Mouse (Mus musculus) forebrain, embryonic 13.5 days (tissue): ENCODE data around the gene Ino80. TPM values are rescaled to one million over a fixed set of nuclear protein-coding genes. Genes with fewer than 3 reads are reported as not detected.
A peak's percentile ranks its signal among the peaks of the same experiment; 100 is the strongest.

Source experiments
- ATAC-seq: fragments of 200-750 bp; cut with Nextera tagmentation; 2 replicates; pipeline ENCODE4 v1.8.0; 2017
- H3K27ac ChIP-seq: fragments of 300-500 bp; sonication (generic); 2 replicates; pipeline ENCODE4 v1.5.1; 2015; ENCODE audit warnings: inconsistent platforms, mild to moderate bottlenecking, moderate library complexity
- H3K27me3 ChIP-seq: fragments of 300-500 bp; sonication (generic); 2 replicates; pipeline ENCODE4 v1.6.1; 2015; ENCODE audit warnings: mild to moderate bottlenecking, inconsistent platforms
- H3K36me3 ChIP-seq: fragments of 300-500 bp; sonication (generic); 2 replicates; pipeline ENCODE4 v1.6.1; 2015; ENCODE audit warnings: mild to moderate bottlenecking, inconsistent platforms; ENCODE audit not compliant: poor library complexity, severe bottlenecking
- H3K4me1 ChIP-seq: fragments of 300-500 bp; sonication (generic); 2 replicates; pipeline ENCODE4 v1.6.1; 2015; ENCODE audit warnings: inconsistent platforms
- H3K4me2 ChIP-seq: fragments of 300-500 bp; sonication (generic); 2 replicates; pipeline ENCODE4 v1.6.1; 2015; ENCODE audit warnings: inconsistent platforms, mild to moderate bottlenecking, moderate library complexity
- H3K4me3 ChIP-seq: fragments of 300-500 bp; sonication (generic); 2 replicates; pipeline ENCODE4 v1.5.1; 2015; ENCODE audit warnings: mild to moderate bottlenecking, inconsistent platforms
- H3K9ac ChIP-seq: fragments of 300-500 bp; sonication (generic); 2 replicates; pipeline ENCODE4 v1.6.1; 2015; ENCODE audit warnings: mild to moderate bottlenecking, inconsistent platforms
- H3K9me3 ChIP-seq: fragments of 300-500 bp; sonication (generic); replicated peaks from 2 replicates; pipeline ENCODE4 v1.6.1; 2016; ENCODE audit warnings: inconsistent platforms
- WGBS: fragments of 180-500 bp; shearing (Covaris S2); methylation state at CpG from one replicate; pipeline ENCODE4 v1.1.7; 2015; 5-methylcytosine and 5-hydroxymethylcytosine counted together
- polyA plus RNA-seq: library from polyadenylated mRNA; unstranded; fragments of >200 nt; fragmentation: Nextera tagmentation; extraction: Ambion mirVana; gene quantifications from 2 replicates; pipeline ENCODE4 v1.2.1, GENCODE M21; 2015

Gene Ino80
- polyA plus RNA-seq, 1 experiment from 2014 or later: 4.1 TPM

DNA sequence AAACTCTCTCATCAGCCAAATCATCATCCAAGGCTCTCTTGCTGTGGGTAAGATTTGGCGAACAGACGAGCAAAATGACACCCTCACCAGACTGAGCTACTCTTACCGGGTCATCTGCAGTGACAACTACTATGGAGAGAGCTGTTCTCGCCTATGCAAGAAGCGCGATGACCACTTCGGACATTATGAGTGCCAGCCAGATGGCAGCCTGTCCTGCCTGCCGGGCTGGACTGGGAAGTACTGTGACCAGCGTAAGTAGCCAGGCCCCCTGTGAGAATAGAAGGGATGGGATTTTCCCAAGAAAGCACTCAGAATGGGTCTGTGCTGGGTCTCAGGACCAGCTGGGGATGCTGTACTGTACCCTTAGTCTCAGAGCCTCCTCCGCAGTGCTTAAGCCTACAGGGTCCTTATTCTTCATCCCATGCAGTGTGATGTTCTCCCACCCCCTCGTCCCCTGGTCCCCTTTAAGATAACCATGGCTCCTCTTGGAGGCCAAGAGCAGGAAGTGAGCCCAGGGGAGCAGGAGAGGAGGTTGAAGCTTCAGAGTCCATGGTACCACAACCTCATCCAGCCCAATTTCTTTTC is 149.5 kb downstream of the Ino80 start:
- Histone ChIP-seq H3K27ac (no peak overlapping the region), H3K27me3 (peaks cover 99% of the 10 kb centered on the region), H3K36me3 (no peaks in the 10 kb centered on the region), H3K9ac (no peak overlapping the region), H3K4me1 (peaks cover 61% of the 10 kb centered on the region), H3K9me3 (no peaks in the 10 kb centered on the region; the same call in 1 of the 2 replicates), H3K4me3 (peak overlapping the region; percentile 10; the same call in 1 of the 2 replicates), H3K4me2 (peak overlapping the region; percentile 15)
- 16% methylated on average over 11 of the region's 11 CpGs for WGBS
- ATAC-seq: no peak

DNA sequence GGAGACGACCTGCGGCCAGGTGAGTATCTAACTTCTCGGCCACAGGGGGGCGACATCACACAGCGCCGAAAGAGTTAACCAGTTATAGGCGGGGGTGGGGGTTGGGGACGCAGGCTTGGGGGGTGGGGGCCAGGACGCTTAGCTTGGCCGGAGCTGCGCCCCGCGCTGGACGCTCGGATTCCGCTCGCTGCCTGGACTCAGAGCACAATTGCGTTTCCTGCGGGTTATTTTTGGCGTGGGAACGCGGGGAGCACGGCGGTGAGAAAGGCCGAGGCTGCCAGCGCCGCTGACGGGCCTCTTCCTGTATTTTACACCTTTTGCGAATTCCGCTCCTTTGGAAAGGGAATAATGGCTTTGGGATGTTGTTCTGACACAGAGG is 150.4 kb downstream of the Ino80 start:
- H3K4me1 ChIP-seq: peaks cover 70% of the 10 kb centered on the region

DNA sequence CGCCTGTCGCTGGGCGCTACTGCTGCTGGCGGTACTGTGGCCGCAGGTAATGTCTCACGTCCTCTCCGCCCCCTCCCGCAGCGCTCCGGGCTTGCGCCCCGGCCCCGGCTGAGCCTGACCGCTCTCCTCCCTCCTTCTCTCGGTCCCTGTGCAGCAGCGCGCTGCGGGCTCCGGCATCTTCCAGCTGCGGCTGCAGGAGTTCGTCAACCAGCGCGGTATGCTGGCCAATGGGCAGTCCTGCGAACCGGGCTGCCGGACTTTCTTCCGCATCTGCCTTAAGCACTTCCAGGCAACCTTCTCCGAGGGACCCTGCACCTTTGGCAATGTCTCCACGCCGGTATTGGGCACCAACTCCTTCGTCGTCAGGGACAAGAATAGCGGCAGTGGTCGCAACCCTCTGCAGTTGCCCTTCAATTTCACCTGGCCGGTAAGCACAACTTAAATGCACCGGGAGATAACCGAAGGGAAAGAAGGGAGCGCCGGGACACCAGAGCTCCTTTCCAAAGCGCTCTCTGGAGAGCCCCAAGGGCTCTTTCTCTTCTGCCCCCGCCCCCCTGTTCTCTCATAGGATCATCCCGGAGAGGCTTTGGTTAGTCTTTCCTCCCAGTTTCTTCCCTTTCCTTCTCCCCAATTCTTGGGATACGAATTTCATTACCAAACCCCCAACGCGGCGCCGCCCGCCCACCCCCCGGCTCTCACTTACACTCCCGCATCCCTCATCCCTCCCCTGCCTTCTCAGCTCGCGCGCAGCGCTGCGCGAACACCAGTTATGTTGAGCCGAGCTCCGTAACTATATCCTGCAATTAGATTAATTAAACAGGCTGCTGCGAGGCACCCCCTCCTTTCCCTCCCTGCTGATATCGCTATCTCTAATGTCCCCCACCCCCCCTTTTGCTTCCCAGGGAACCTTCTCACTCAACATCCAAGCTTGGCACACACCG is 151.1 kb downstream of the Ino80 start:
- Histone ChIP-seq H3K36me3 (no peaks in the 10 kb centered on the region), H3K4me1 (peaks cover 77% of the 10 kb centered on the region), H3K9me3 (no peaks in the 10 kb centered on the region; the same call in 1 of the 2 replicates), H3K27me3 (peaks cover 99% of the 10 kb centered on the region), H3K27ac (no peak overlapping the region), H3K9ac (peak overlapping the region; percentile 62), H3K4me3 (peak overlapping the region; percentile 42), H3K4me2 (peak overlapping the region; percentile 77)
- no peak for ATAC-seq
- 1% methylated on average over 60 of the region's 61 CpGs for WGBS

More for the DNA sequence above, 150.4 kb downstream of the Ino80 start:
- ATAC-seq: no peak
- peak overlapping the region; percentile 56 for H3K9ac ChIP-seq
- H3K27me3 ChIP-seq: peaks cover 99% of the 10 kb centered on the region
- no peak overlapping the region for H3K27ac ChIP-seq
- peak overlapping the region; percentile 42 for H3K4me3 ChIP-seq
- WGBS: under 1% methylated on average over 30 of the region's 30 CpGs
- H3K36me3 ChIP-seq: no peaks in the 10 kb centered on the region
- no peaks in the 10 kb centered on the region; the same call in 1 of the 2 replicates for H3K9me3 ChIP-seq
- peak overlapping the region; percentile 77 for H3K4me2 ChIP-seq

DNA sequence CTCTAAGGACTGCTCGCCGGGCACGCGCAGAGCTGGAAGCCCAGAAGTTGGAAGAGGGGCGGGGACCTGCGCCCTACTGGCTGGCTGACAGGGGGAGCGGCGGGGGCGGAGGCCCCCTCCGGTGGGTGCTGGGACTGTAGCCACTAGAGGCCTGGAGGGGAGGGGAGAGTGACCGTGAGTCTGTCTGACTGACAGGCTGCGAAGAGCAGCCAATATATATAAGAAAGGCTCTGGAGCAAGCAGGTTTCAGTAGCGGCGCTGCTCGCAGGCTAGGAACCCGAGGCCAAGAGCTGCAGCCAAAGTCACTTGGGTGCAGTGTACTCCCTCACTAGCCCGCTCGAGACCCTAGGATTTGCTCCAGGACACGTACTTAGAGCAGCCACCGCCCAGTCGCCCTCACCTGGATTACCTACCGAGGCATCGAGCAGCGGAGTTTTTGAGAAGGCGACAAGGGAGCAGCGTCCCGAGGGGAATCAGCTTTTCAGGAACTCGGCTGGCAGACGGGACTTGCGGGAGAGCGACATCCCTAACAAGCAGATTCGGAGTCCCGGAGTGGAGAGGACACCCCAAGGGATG is 151.8 kb downstream of the Ino80 start, which contains the start of gene Dll4:
Gene Dll4 (plus strand): TSS at position 217 of the 576 bp plus-strand sequence.
- Histone ChIP-seq H3K4me2 (peak within 1 kb of the TSS; percentile 77), H3K4me1 (peaks cover 85% of the 10 kb centered on the region), H3K27ac (no peak within 1 kb of the TSS), H3K36me3 (no peaks in the 10 kb centered on the region), H3K4me3 (peak within 1 kb of the TSS; percentile 42), H3K27me3 (peaks cover 99% of the 10 kb centered on the region), H3K9me3 (no peaks in the 10 kb centered on the region; the same call in 1 of the 2 replicates), H3K9ac (peak within 1 kb of the TSS; percentile 62)
- 1% methylated on average over 32 of the region's 33 CpGs for WGBS
- ATAC-seq: no peak

DNA sequence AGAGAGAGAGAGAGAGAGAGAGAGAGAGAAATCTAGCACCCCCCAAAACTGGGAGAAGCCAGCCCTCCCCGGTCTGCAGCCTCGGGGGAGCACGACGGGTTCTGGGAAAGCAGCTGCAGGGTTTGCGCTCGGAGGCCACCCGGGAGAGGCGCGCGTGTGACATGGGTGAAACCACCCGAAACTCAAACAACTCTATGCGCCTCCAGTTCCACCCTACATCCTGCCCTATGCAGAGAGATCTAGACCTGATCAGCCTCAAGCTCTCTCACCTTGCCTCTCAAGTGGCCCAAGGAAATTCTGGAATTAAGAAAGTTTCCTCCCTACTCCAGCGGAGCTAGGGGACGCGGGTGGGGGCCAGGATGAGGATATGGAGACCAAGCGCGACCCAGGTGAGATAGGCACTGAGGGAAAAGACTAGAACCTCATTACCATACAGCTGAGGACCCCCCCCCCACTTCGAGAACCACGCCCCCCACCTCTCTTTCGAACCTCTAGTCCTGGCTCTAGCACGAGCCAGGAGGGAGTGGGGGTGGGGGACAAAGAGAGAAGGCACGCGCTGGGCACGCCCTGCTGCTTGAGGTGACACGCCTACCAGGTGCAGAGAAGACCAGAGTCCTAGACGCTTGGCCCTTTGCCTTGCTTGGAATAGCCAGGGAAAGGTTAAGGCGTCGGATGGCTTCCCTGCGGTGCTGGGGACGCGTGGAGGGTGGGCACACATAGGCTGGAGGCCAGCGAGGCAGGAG is 152.7 kb downstream of the Ino80 start:
- Histone ChIP-seq H3K4me1 (peaks cover 88% of the 10 kb centered on the region), H3K27ac (no peak overlapping the region), H3K9ac (no peak overlapping the region), H3K9me3 (no peaks in the 10 kb centered on the region; the same call in 1 of the 2 replicates), H3K4me3 (peak overlapping the region; percentile 42), H3K27me3 (peaks cover 98% of the 10 kb centered on the region), H3K36me3 (no peaks in the 10 kb centered on the region), H3K4me2 (peak overlapping the region; percentile 77)
- 2% methylated on average over 32 of the region's 32 CpGs for WGBS
- no peak for ATAC-seq

DNA sequence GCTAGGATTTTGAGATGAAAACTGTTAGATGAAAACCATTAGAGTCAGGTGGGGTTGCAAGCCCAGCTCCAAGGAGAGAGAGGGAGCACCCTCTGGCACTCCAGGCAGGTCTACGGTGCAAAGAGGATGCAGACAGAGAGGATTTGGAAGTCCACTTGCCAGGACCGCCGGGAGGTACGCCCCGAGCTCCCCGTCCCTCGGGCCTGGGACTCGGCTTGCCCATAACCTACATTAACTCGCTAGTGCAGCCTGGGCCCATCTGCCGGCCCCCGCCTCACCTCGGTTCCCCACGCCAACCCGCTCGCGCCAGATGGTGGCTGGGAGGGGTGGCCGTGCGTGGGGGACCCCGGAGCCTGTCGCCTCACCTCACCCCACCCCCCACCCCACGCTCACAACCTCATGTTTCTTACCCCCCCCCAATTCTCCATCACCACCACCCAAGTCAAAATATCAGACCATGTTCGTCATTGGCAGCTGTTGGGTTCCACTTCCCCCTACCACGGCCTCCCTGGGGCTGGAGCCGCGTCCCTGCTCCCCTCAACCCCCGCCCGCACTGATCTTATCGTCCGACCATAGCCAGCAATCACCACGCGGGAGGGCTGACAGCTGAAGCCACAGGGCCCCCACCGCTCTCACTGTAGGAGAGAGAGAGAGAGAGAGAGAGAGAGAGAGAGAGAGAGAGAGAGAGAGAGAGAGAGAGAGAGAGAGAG is 153.5 kb downstream of the Ino80 start:
- no peak overlapping the region for H3K27ac ChIP-seq
- no peaks in the 10 kb centered on the region; the same call in 1 of the 2 replicates for H3K9me3 ChIP-seq
- no peak overlapping the region; the same call in 1 of the 2 replicates for H3K9ac ChIP-seq
- no peaks in the 10 kb centered on the region for H3K36me3 ChIP-seq
- no peak for ATAC-seq
- peaks cover 83% of the 10 kb centered on the region for H3K4me1 ChIP-seq
- 2% methylated on average over 31 of the region's 32 CpGs for WGBS
- peak overlapping the region; percentile 42 for H3K4me3 ChIP-seq
- H3K4me2 ChIP-seq: peak overlapping the region; percentile 77
- peaks cover 98% of the 10 kb centered on the region for H3K27me3 ChIP-seq

Other genes with a start within 250 kb of the Ino80 start
- not detected in 2 replicates for gene Ppp1r14d, start 247.8 kb downstream of the Ino80 start, polyA plus RNA-seq
- gene Spint1, start 240.3 kb downstream of the Ino80 start, polyA plus RNA-seq: 0.26 and 0.52 TPM in 2 replicates
- 6.2 and 8.0 TPM in 2 replicates for gene Rhov, start 206.4 kb downstream of the Ino80 start, polyA plus RNA-seq
- 21.2 and 23.5 TPM in 2 replicates for gene Vps18, start 188.9 kb downstream of the Ino80 start, polyA plus RNA-seq
- 3.9 and 4.0 TPM in 2 replicates for gene Dll4, start 151.9 kb downstream of the Ino80 start, polyA plus RNA-seq
- 2.3 and 3.4 TPM in 2 replicates for gene Chac1, start 126.5 kb downstream of the Ino80 start, polyA plus RNA-seq
- gene Exd1, start 69.9 kb upstream of the Ino80 start, polyA plus RNA-seq: 0.34 and 0.59 TPM in 2 replicates
- 65.7 and 69.6 TPM in 2 replicates for gene Chp1, start 70.0 kb upstream of the Ino80 start, polyA plus RNA-seq
- gene Nusap1, start 140.6 kb upstream of the Ino80 start, polyA plus RNA-seq: 80.5 and 82.5 TPM in 2 replicates
- 26.3 and 27.6 TPM in 2 replicates for gene Oip5, start 140.8 kb upstream of the Ino80 start, polyA plus RNA-seq
- 38.3 and 43.2 TPM in 2 replicates for gene Ndufaf1, start 185.1 kb upstream of the Ino80 start, polyA plus RNA-seq
- 63.4 and 81.4 TPM in 2 replicates for gene Rtf1, start 197.4 kb upstream of the Ino80 start, polyA plus RNA-seq